Mouse (Mus musculus): ENCODE measurements at regions not wholly inside any gene's neighbourhood (a gene's known extent, or its start where the extent isn't known, plus 50 kb on each side); places are given as distances from the start of the nearest gene placed in this dataset.
"Not testable (repeated sequence)": the region's sequence is repeated elsewhere in the genome, so short reads cannot be mapped to it uniquely, and the experiment has no call there.

- TF ChIP-seq POLR2A, CTCF (IDR thresholded peaks at IDR 0.05; ENCODE audit: insufficient read depth, low read depth, low read length): not testable (repeated sequence)
Observed at GRCm38 (mm10) chr14:53209258-53209657, 713.7 kb upstream of the Olfr1507 start.

Measured in olfactory bulb, adult 2 months (tissue).